Mouse (Mus musculus) spleen, adult 2 months (tissue): ENCODE measurements at regions not wholly inside any gene's neighbourhood (a gene's known extent, or its start where the extent isn't known, plus 50 kb on each side); places are given as distances from the start of the nearest gene placed in this dataset.
A peak's percentile ranks its signal among the peaks of the same experiment; 100 is the strongest.

ENCODE experiments used
- CTCF ChIP-seq: fragments of 200-500 bp; IDR thresholded peaks from 2 replicates; pipeline ENCODE4 v1.5.1; 2011; ENCODE audit warnings: mild to moderate bottlenecking, inconsistent platforms; ENCODE audit not compliant: insufficient read depth, insufficient read length, insufficient replicate concordance; ENCODE audit errors: extremely low read depth
- POLR2A ChIP-seq: fragments of 200-500 bp; IDR thresholded peaks from 2 replicates; pipeline ENCODE4 v1.6.1; 2011; ENCODE audit warnings: low read depth, low read length, inconsistent platforms

DNA sequence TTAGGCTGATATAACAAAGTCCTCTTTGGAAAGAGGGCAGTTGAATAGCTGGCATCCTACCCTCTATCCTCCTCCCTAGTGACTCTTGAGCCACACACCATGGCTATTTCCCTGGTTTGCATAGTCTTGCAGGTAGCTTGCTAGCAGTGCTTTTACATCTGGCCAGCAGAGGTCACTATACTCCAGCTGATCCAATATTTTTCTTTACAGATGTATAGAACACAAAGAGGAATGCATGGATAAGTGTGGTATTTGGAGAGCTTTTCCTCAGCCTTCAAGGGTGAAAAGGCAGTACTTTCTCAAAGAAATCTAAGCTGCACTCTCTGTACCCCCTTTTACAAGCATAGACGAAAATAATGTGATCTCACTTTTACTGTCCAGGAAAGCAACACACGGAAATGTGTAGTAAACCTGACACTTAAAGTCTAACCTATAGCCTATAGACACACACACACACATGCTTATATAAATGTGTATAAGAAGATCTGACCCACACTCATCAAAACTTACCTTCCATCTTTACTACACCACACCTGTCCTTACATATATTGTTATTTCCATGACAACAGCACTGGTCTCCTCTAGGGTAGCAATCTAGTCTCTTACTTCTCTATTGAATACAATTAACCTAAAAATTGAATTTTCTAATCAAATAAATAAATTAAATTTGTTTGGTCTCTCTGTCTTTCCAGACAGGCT is 105.0 kb downstream of the Avpr1a start:
- TF ChIP-seq CTCF (peak; percentile 28; the same call in 1 of the 2 replicates), POLR2A (no peak)
